Mouse (Mus musculus) regulatory T cell (primary cell): ENCODE data around the gene H2-Q7.
"Not testable (repeated sequence)": the region's sequence is repeated elsewhere in the genome, so short reads cannot be mapped to it uniquely, and the experiment has no call there.

Source experiments
- in situ Hi-C: fragments of 300-600 bp; cut with MboI, MseI; formaldehyde crosslinking; loops from one replicate; pipeline ENCODE4 v1.15.1; 2025; ENCODE audit warnings: high pct_unique_total_duplicates

The H2-Q7 gene

GRCm38 (mm10) chr17:35438885-35439284 is at the start of gene H2-Q7:
H2-Q7 (plus strand) TSS chr17:35439155.
- in situ Hi-C loops = not testable (repeated sequence)

- in situ Hi-C loops = loop anchor here (25.0 kb wide), 1 partner anchor 1402 kb away; no protein-coding TSS in a partner anchor
These were observed 49.2 kb upstream of the H2-Q7 start for GRCm38 (mm10) chr17:35389796-35390195.

- in situ Hi-C loops = loop anchor here (25.0 kb wide), 1 partner anchor 1405 kb away; no protein-coding TSS in a partner anchor
These were observed 46.3 kb upstream of the H2-Q7 start for GRCm38 (mm10) chr17:35392671-35393070.

GRCm38 (mm10) chr17:35393864-35394800 is 44.8 kb upstream of the H2-Q7 start:
- in situ Hi-C loops = loop anchor here (25.0 kb wide), 1 partner anchor 1407 kb away; no protein-coding TSS in a partner anchor

- in situ Hi-C loops = loop anchor here (5.0 to 25.0 kb wide), 2 partner anchors 45 to 1410 kb away; no protein-coding TSS in a partner anchor
These were observed 42.0 kb upstream of the H2-Q7 start for GRCm38 (mm10) chr17:35396956-35397355.

- in situ Hi-C loops = not testable (repeated sequence)
These were observed 25.9 kb upstream of the H2-Q7 start for GRCm38 (mm10) chr17:35413057-35413456.

GRCm38 (mm10) chr17:35415273-35416129 is 23.5 kb upstream of the H2-Q7 start:
- in situ Hi-C loops = not testable (repeated sequence)

- in situ Hi-C loops = no loop called here
These were observed 20.2 kb upstream of the H2-Q7 start for GRCm38 (mm10) chr17:35418772-35419171.

- in situ Hi-C loops = not testable (repeated sequence)
These were observed 19.4 kb upstream of the H2-Q7 start for GRCm38 (mm10) chr17:35419564-35419963.

GRCm38 (mm10) chr17:35420206-35420810 is 18.6 kb upstream of the H2-Q7 start:
- in situ Hi-C loops = loop anchor here (5.0 kb wide), 1 partner anchor 37 kb away; no protein-coding TSS in a partner anchor

- in situ Hi-C loops = loop anchor here (5.0 kb wide), 1 partner anchor 36 kb away; no protein-coding TSS in a partner anchor
These were observed 17.6 kb upstream of the H2-Q7 start for GRCm38 (mm10) chr17:35421331-35421730.

GRCm38 (mm10) chr17:35422360-35422759 is 16.6 kb upstream of the H2-Q7 start:
- in situ Hi-C loops = loop anchor here (5.0 kb wide), 1 partner anchor 35 kb away; no protein-coding TSS in a partner anchor

- in situ Hi-C loops = loop anchor here (5.0 kb wide), 1 partner anchor 34 kb away; no protein-coding TSS in a partner anchor
These were observed 15.7 kb upstream of the H2-Q7 start for GRCm38 (mm10) chr17:35423131-35423810.

- in situ Hi-C loops = loop anchor here (5.0 kb wide), 1 partner anchor 33 kb away; no protein-coding TSS in a partner anchor
These were observed 14.8 kb upstream of the H2-Q7 start for GRCm38 (mm10) chr17:35424106-35424505.

GRCm38 (mm10) chr17:35424624-35425416 is 14.1 kb upstream of the H2-Q7 start, which contains the start of gene H2-Q6:
H2-Q6 (plus strand) TSS chr17:35424850.
- in situ Hi-C loops = loop anchor here (5.0 kb wide), 1 partner anchor 32 kb away; no protein-coding TSS in a partner anchor

- in situ Hi-C loops = not testable (repeated sequence)
These were observed 13.5 kb upstream of the H2-Q7 start for GRCm38 (mm10) chr17:35425474-35425873.

GRCm38 (mm10) chr17:35428883-35429282 is 10.1 kb upstream of the H2-Q7 start:
- in situ Hi-C loops = not testable (repeated sequence)

- in situ Hi-C loops = not testable (repeated sequence)
These were observed 8.3 kb upstream of the H2-Q7 start for GRCm38 (mm10) chr17:35430671-35431070.

GRCm38 (mm10) chr17:35432167-35432566 is 6.8 kb upstream of the H2-Q7 start:
- in situ Hi-C loops = not testable (repeated sequence)
